Mouse (Mus musculus) brain, embryonic 14.5 days (tissue): ENCODE measurements around the gene Mettl24.

Experiments
- CTCF ChIP-seq: fragments of 200-500 bp; IDR thresholded peaks from 2 replicates; pipeline ENCODE4 v1.5.1; 2012; ENCODE audit warnings: inconsistent platforms, mild to moderate bottlenecking, moderate library complexity, borderline replicate concordance; ENCODE audit not compliant: insufficient read depth, insufficient read length; ENCODE audit errors: extremely low read depth
- POLR2A ChIP-seq: fragments of 200-500 bp; IDR thresholded peaks from 2 replicates; pipeline ENCODE4 v1.6.1; 2012; ENCODE audit warnings: mild to moderate bottlenecking, inconsistent platforms, borderline replicate concordance; ENCODE audit not compliant: poor library complexity, insufficient read depth, insufficient read length, severe bottlenecking; ENCODE audit errors: extremely low read depth

DNA sequence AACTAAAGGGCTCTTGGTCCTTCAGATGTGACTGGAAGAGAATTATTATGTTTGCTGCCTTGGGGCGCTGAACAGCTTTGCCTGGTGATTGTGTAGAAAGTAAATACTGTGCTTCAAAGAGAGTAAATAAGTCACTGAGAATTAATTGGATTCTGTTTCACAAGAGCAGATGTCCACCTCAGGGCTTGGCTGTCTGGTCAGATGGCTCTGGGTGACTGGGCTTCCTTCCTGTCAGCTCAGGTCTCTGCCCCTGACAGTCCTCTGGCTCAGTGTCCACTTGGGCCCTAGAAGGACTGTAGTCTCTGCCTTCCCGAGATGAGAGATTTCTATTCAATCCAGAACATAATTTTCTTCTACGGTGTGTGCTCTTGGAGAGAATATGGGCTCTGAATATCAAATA, 70.0 kb downstream of the Mettl24 start:
- TF ChIP-seq CTCF (no peak), POLR2A (no peak)
